Comparison of ENCODE assay signal across 9 mouse cellular contexts in genomic region chr7:98523070-98523812, GRCm38 (mm10). TPM values are rescaled to one million over a fixed set of nuclear protein-coding genes. Genes with fewer than 3 reads are reported as not detected.
DNase-seq lines count a peak whose midpoint lies in the region; ATAC-seq and TF ChIP-seq lines count a peak whose summit lies in the region.
"Had no signal": no experiment of that assay in that cellular context is flagged by ENCODE, and none has a peak within 500 bp of the region (broad histone marks: within the 10 kb centered on the region; RNA-seq: fewer than 3 reads in every experiment).

No protein-coding gene starts in this region.

- H3K27ac ChIP-seq in liver, adult 2 months (replicated peaks; ENCODE audit: insufficient read depth, low read depth, low read length) = peak overlapping the region; percentile 72
- no peak overlapping the region for H3K27ac ChIP-seq in liver, embryonic 12.5 days
- peak overlapping the region; percentile 71 for H3K27ac ChIP-seq in intestine, embryonic 14.5 days (ENCODE audit: low read depth)

- H3K9me3 ChIP-seq in liver, embryonic 12.5 days (replicated peaks) = no peaks in the 10 kb centered on the region
- H3K9me3 ChIP-seq in intestine, embryonic 14.5 days (ENCODE audit: control insufficient read depth, low read length) = no peaks in the 10 kb centered on the region

- TF ChIP-seq CTCF in liver, adult 2 months (IDR thresholded peaks at IDR 0.05; ENCODE audit: low read depth, low read length) = no peak

- H3K27me3 ChIP-seq in liver, adult 2 months (ENCODE audit: control insufficient read depth, insufficient read depth, low read length) = no peaks in the 10 kb centered on the region
- no peaks in the 10 kb centered on the region; the same call in 1 of the 2 replicates for H3K27me3 ChIP-seq in liver, embryonic 12.5 days (replicated peaks)
- H3K27me3 ChIP-seq in intestine, embryonic 14.5 days (replicated peaks; ENCODE audit: control insufficient read depth, insufficient read depth, low read length) = no peaks in the 10 kb centered on the region

- no peak overlapping the region for H3K4me2 ChIP-seq in liver, embryonic 12.5 days
- H3K4me2 ChIP-seq in intestine, embryonic 14.5 days (ENCODE audit: low read length) = no peak overlapping the region

- ATAC-seq in liver, embryonic 12.5 days = no peak
- ATAC-seq in intestine, embryonic 14.5 days (replicated peaks; ENCODE audit: low FRiP score, low TSS enrichment, low read depth) = peak; percentile 32; the same call in 1 of the 2 replicates
- ATAC-seq in megakaryocyte, adult 5-6 weeks (ENCODE audit: poor library complexity, severe bottlenecking) = no peak

- TF ChIP-seq POLR2A in liver, adult 2 months (IDR thresholded peaks at IDR 0.05; ENCODE audit: extremely low read depth, insufficient read depth, low read length) = no peak

- 50% methylated on average over 8 of the region's 8 CpGs for WGBS in liver, adult 2 months
- 60% methylated on average over 8 of the region's 8 CpGs for WGBS in liver, embryonic 12.5 days (ENCODE audit: insufficient replicate concordance)
- 71% methylated on average over 8 of the region's 8 CpGs for WGBS in intestine, embryonic 14.5 days

- H3K4me1 ChIP-seq in liver, adult 2 months (ENCODE audit: control insufficient read depth, insufficient read depth, low read length) = peaks cover 27% of the 10 kb centered on the region
- H3K4me1 ChIP-seq in liver, embryonic 12.5 days = 0 out of 2 replicates have a peak, but pooled peaks cover 3% of the 10 kb centered on the region
- H3K4me1 ChIP-seq in intestine, embryonic 14.5 days (replicated peaks; ENCODE audit: control insufficient read depth, insufficient read depth, low read length) = peaks cover 24% of the 10 kb centered on the region; the same call in 1 of the 2 replicates

- H3K4me3 ChIP-seq in liver, adult 2 months (ENCODE audit: insufficient read depth, low read depth, low read length) = no peak overlapping the region
- no peak overlapping the region for H3K4me3 ChIP-seq in liver, embryonic 12.5 days
- H3K4me3 ChIP-seq in intestine, embryonic 14.5 days (ENCODE audit: low read depth, low read length) = no peak overlapping the region

- intact Hi-C loops in gastrocnemius, postnatal 14 days (cut with DNase I; ENCODE audit: low total_unique reads) = no loop called here

- H3K9ac ChIP-seq in liver, adult 2 months (ENCODE audit: low read depth, low read length) = no peak overlapping the region
- no peak overlapping the region for H3K9ac ChIP-seq in liver, embryonic 12.5 days
- no peak overlapping the region for H3K9ac ChIP-seq in intestine, embryonic 14.5 days (ENCODE audit: low read length)

- no peaks in the 10 kb centered on the region for H3K36me3 ChIP-seq in liver, adult 2 months (ENCODE audit: control insufficient read depth, insufficient read depth, low read length)
- H3K36me3 ChIP-seq in liver, embryonic 12.5 days = no peaks in the 10 kb centered on the region
- no peaks in the 10 kb centered on the region for H3K36me3 ChIP-seq in intestine, embryonic 14.5 days (ENCODE audit: control insufficient read depth, insufficient read depth, low read length)

- no peaks in the 10 kb centered on the region for H3K79me2 ChIP-seq in liver, adult 2 months (ENCODE audit: control insufficient read depth, insufficient read depth, low read length)

- DNase-seq in liver, adult 2 months (ENCODE audit: extremely low read depth, low read depth, low spot score) = peak; percentile 58
- DNase-seq in gastrocnemius, postnatal 14 days = peak; percentile 47
- no peak for DNase-seq in intestine, embryonic 14.5 days (ENCODE audit: low spot score)
- peak; percentile 47 for DNase-seq in lung, postnatal 25 days (ENCODE audit: low spot score)
- DNase-seq in cerebellum, adult 8-10 months = no peak
- no peak for DNase-seq in spleen, adult 18-20 months

RNA-seq across cellular contexts. Expression of gene Lrrc32, which starts 34.2 kb away (rescaled TPM):
- 1.5 and 4.9 TPM in 2 replicates for total RNA-seq in liver, adult 2 months (2014; rRNA removed)
- polyA plus RNA-seq in liver, adult 2 months (2012; rRNA removed) = 5.2 and 7.5 TPM in 2 replicates
- 7.4 and 8.3 TPM in 2 replicates for polyA plus RNA-seq in liver, embryonic 12.5 days (2016; fragmentation: Nextera tagmentation; extraction: Ambion mirVana)
- total RNA-seq in gastrocnemius, postnatal 14 days (2021) = 1 to 10 TPM; 3.5 to 6.9 TPM
- polyA plus RNA-seq in intestine, embryonic 14.5 days (2014; fragmentation: Nextera tagmentation; extraction: Ambion mirVana) = 13.0 and 14.9 TPM in 2 replicates
- total RNA-seq in megakaryocyte, adult 5-6 weeks (2015) = not detected in 2 replicates
- total RNA-seq in megakaryocyte, adult 5-6 weeks (2017) = not detected in 2 replicates
- total RNA-seq: MEL had no signal

Comparison
In these comparisons a context has a peak if more than half of its experiments do, and no peak if none do; other contexts are left out.
1. DNase-seq: peak in liver, adult 2 months (single experiment), gastrocnemius, postnatal 14 days (single experiment) and lung, postnatal 25 days (single experiment); none in intestine, embryonic 14.5 days (single experiment), cerebellum, adult 8-10 months (single experiment) and spleen, adult 18-20 months (0 of 2).